Mouse (Mus musculus) heart, embryonic 16.5 days (tissue): ENCODE measurements around the gene Sprr2f. TPM values are rescaled to one million over a fixed set of nuclear protein-coding genes. Genes with fewer than 3 reads are reported as not detected.

Source experiments
- ATAC-seq: fragments of 200-750 bp; cut with Nextera tagmentation; replicated peaks from 2 replicates; pipeline ENCODE4 v1.8.0; 2017; ENCODE audit warnings: moderate number of reproducible peaks; ENCODE audit not compliant: insufficient read depth, low FRiP score; ENCODE audit errors: extremely low read depth
- H3K27ac ChIP-seq: fragments of 300-500 bp; sonication (generic); 2 replicates; pipeline ENCODE4 v1.5.1; 2014; ENCODE audit warnings: mild to moderate bottlenecking, low read length, control low read depth, moderate library complexity
- H3K27me3 ChIP-seq: fragments of 300-500 bp; sonication (generic); 2 replicates; pipeline ENCODE4 v1.6.1; 2014; ENCODE audit warnings: low read length, mixed read lengths; ENCODE audit not compliant: control insufficient read depth, insufficient read depth
- H3K36me3 ChIP-seq: fragments of 300-500 bp; sonication (generic); 2 replicates; pipeline ENCODE4 v1.6.1; 2014; ENCODE audit not compliant: control insufficient read depth, insufficient read depth
- H3K4me1 ChIP-seq: fragments of 300-500 bp; sonication (generic); 2 replicates; pipeline ENCODE4 v1.6.1; 2014; ENCODE audit warnings: low read length, mixed read lengths; ENCODE audit not compliant: control insufficient read depth, insufficient read depth
- H3K4me2 ChIP-seq: fragments of 300-500 bp; sonication (generic); 2 replicates; pipeline ENCODE4 v1.6.1; 2014; ENCODE audit warnings: low read depth, mild to moderate bottlenecking, control low read depth, low read length
- H3K4me3 ChIP-seq: fragments of 300-500 bp; sonication (generic); 2 replicates; pipeline ENCODE4 v1.5.1; 2014; ENCODE audit warnings: mild to moderate bottlenecking, control low read depth, low read length
- H3K9ac ChIP-seq: fragments of 300-500 bp; sonication (generic); 2 replicates; pipeline ENCODE4 v1.6.1; 2014; ENCODE audit warnings: low read length, control low read depth
- H3K9me3 ChIP-seq: fragments of 300-500 bp; sonication (generic); replicated peaks from 2 replicates; pipeline ENCODE4 v1.6.1; 2016; ENCODE audit warnings: low read length; ENCODE audit not compliant: control insufficient read depth
- WGBS: fragments of 180-500 bp; shearing (Covaris S2); extraction: QIAGEN DNeasy Blood & Tissue Kit; methylation state at CpG from one replicate; pipeline ENCODE4 v1.1.7; 2014; 5-methylcytosine and 5-hydroxymethylcytosine counted together
- polyA plus RNA-seq: library from polyadenylated mRNA; unstranded; fragments of >200 nt; fragmentation: Nextera tagmentation; extraction: Ambion mirVana; gene quantifications from 2 replicates; pipeline ENCODE4 v1.2.1, GENCODE M21; 2015

Gene Sprr2f
- polyA plus RNA-seq = 0.35 TPM in 1 of 2 replicates, not detected in the other

DNA sequence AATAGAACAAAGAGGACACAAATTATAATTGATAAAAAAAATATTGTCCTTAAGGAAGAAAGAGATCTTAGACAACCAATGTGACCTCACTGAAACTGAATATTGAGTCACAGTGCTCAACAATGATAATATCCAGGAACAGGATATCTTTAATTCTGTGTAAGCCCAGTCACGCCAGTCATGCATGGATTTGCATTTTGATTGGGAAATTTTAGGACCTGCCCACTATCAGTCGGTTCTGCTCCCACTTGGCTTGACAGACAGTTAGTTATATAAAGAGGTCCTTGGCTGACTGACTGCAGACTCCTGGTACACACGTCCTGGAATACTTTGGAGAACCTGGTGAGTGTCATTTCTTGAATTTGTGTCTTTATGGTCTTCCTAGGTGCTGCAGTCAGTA lies at the start of gene Sprr2f:
Gene Sprr2f (plus strand): TSS at position 301 of the 400 bp plus-strand sequence.
- Histone ChIP-seq H3K4me2 (no peak within 1 kb of the TSS), H3K4me1 (no peaks in the 10 kb centered on the region)
- 48% methylated on average over 3 of the region's 3 CpGs for WGBS

GRCm38 (mm10) chr3:92316320-92316719 lies 48.7 kb upstream of the Sprr2f start, which contains the start of gene Sprr2b:
TSS of gene Sprr2b (plus strand) at chr3:92316620.
- no peaks in the 10 kb centered on the region for H3K4me1 ChIP-seq
- H3K27ac ChIP-seq = no peak within 1 kb of the TSS
- H3K4me2 ChIP-seq = no peak within 1 kb of the TSS
- H3K27me3 ChIP-seq = no peaks in the 10 kb centered on the region
- H3K4me3 ChIP-seq = no peak within 1 kb of the TSS
- no peak for ATAC-seq
- no peaks in the 10 kb centered on the region for H3K9me3 ChIP-seq
- H3K36me3 ChIP-seq = no peaks in the 10 kb centered on the region
- no peak within 1 kb of the TSS for H3K9ac ChIP-seq
- 72% methylated on average over 2 of the region's 2 CpGs for WGBS

More for the DNA sequence above, at the start of gene Sprr2f:
- no peaks in the 10 kb centered on the region for H3K27me3 ChIP-seq
- H3K4me3 ChIP-seq = no peak within 1 kb of the TSS
- ATAC-seq = no peak
- no peaks in the 10 kb centered on the region for H3K36me3 ChIP-seq
- no peak within 1 kb of the TSS for H3K27ac ChIP-seq
- H3K9me3 ChIP-seq = no peaks in the 10 kb centered on the region
- no peak within 1 kb of the TSS for H3K9ac ChIP-seq

DNA sequence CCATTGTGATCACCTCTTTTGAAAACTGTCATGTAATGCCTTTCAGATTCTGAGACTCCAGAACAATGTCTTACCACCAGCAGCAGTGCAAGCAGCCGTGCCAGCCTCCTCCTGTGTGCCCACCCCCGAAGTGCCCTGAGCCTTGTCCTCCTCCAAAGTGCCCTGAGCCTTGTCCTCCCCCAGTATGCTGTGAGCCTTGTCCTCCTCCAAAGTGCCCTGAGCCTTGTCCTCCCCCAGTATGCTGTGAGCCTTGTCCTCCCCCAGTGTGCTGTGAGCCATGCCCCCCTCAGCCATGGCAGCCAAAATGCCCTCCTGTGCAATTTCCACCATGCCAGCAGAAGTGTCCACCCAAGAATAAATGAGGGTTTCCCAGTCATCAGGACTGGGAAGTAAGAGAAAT lies 47.6 kb upstream of the Sprr2f start:
- no peaks in the 10 kb centered on the region for H3K27me3 ChIP-seq
- H3K27ac ChIP-seq = no peak overlapping the region
- no peaks in the 10 kb centered on the region for H3K4me1 ChIP-seq
- H3K36me3 ChIP-seq = no peaks in the 10 kb centered on the region
- no peak for ATAC-seq
- WGBS = 78% methylated on average over 2 of the region's 2 CpGs
- H3K9me3 ChIP-seq = no peaks in the 10 kb centered on the region
- no peak overlapping the region for H3K4me3 ChIP-seq
- H3K4me2 ChIP-seq = no peak overlapping the region
- no peak overlapping the region for H3K9ac ChIP-seq

DNA sequence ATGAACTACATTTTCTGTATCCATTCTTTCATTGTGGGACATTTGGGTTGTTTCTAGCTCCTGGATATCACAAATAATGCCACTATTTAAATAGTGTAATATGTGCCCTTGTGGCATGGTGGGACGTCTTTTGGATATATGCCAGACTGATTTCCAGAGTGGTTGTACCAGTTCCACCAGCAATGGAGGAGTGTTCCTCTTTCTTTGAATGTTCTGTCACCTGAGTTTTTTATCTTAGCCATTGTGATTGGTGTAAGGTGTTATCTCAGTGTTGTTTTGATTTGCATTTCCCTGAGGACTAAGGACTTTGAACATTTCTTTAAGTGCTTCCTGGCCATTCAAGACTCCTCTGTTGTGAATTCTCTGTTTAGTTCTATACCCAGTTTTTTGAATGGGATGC lies 28.7 kb upstream of the Sprr2f start:
- no peak overlapping the region for H3K4me3 ChIP-seq
- no peak overlapping the region for H3K27ac ChIP-seq
- H3K4me2 ChIP-seq = no peak overlapping the region
- H3K27me3 ChIP-seq = no peaks in the 10 kb centered on the region
- WGBS = 59% methylated on average over 1 of the region's 1 CpGs
- no peaks in the 10 kb centered on the region for H3K4me1 ChIP-seq
- no peaks in the 10 kb centered on the region for H3K9me3 ChIP-seq
- H3K36me3 ChIP-seq = no peaks in the 10 kb centered on the region
- ATAC-seq = no peak
- H3K9ac ChIP-seq = no peak overlapping the region

DNA sequence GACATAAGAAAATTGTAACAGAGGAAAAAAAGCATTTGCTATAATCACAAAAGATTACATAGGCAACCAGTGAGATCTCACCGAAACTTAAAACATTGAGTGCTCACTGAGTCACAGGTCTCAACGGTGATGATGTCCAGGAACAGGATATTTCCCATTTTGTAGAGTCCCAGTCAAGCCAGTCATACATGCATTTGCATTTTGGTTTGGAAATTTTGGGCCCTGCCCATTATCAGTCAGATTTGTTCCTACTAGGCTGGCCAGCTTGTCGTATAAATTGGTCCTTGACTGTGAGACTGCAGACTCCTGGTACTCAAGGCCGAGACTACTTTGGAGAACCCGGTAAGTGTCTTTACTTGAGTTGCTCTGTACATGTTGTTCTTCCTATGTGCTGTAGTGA lies 26.1 kb upstream of the Sprr2f start, which contains the start of gene Sprr2d:
Gene Sprr2d (plus strand): TSS at position 301 of the 400 bp plus-strand sequence.
- Histone ChIP-seq H3K9ac (no peak within 1 kb of the TSS), H3K4me3 (no peak within 1 kb of the TSS), H3K36me3 (no peaks in the 10 kb centered on the region), H3K4me2 (no peak within 1 kb of the TSS), H3K27me3 (no peaks in the 10 kb centered on the region), H3K9me3 (no peaks in the 10 kb centered on the region), H3K4me1 (no peaks in the 10 kb centered on the region), H3K27ac (no peak within 1 kb of the TSS)
- ATAC-seq = no peak
- WGBS = 82% methylated on average over 5 of the region's 5 CpGs

DNA sequence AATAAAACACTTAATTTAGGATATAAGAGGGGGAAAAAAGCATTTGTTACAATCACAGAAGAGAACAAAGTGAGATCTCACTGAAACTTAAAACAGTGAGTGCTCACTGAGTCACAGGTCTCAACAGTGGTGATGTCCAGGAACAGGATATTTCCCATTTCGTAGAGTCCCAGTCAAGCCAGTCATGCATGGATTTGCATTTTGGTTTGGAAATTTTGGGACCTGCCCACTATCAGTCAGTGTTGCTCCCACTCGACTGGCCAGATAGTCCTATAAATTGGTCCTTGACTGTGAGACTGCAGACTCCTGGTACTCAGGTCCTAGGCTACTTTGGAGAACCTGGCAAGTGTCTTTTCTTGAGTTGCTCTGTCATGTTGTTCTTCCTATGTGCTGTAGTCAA lies 13.1 kb upstream of the Sprr2f start, which contains the start of gene Sprr2e:
Gene Sprr2e (plus strand): TSS at position 301 of the 400 bp plus-strand sequence.
- no peaks in the 10 kb centered on the region for H3K36me3 ChIP-seq
- no peaks in the 10 kb centered on the region for H3K27me3 ChIP-seq
- no peak for ATAC-seq
- no peak within 1 kb of the TSS for H3K4me3 ChIP-seq
- no peak within 1 kb of the TSS for H3K4me2 ChIP-seq
- no peaks in the 10 kb centered on the region for H3K4me1 ChIP-seq
- 70% methylated on average over 2 of the region's 2 CpGs for WGBS
- H3K9ac ChIP-seq = no peak within 1 kb of the TSS
- no peak within 1 kb of the TSS for H3K27ac ChIP-seq
- H3K9me3 ChIP-seq = no peaks in the 10 kb centered on the region

DNA sequence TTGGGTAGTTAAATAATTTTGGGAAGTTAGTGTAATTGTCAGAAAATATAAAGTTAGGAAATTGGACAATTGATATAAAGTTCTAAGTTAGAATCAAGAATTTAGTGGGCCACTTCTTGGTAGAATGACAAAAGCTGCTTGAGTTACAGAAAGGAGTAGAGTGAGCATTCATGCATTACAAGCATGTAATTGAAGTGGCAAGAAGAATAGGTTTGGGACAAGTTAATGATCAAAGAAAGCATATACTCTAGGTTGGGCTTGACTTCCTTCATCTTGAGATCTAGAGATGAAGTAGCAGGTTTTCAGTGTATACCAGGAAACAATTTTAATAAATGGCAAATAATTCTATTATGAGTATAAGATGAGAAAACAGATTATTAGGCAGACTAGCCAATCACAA lies 3.4 kb upstream of the Sprr2f start:
- H3K9me3 ChIP-seq = no peaks in the 10 kb centered on the region
- no peak overlapping the region for H3K9ac ChIP-seq
- no peak overlapping the region for H3K27ac ChIP-seq
- no peak overlapping the region for H3K4me2 ChIP-seq
- no peak for ATAC-seq
- H3K4me3 ChIP-seq = no peak overlapping the region
- no peaks in the 10 kb centered on the region for H3K36me3 ChIP-seq
- H3K4me1 ChIP-seq = no peaks in the 10 kb centered on the region
- H3K27me3 ChIP-seq = no peaks in the 10 kb centered on the region

GRCm38 (mm10) chr3:92373613-92374012 lies 8.6 kb downstream of the Sprr2f start:
- Histone ChIP-seq H3K27me3 (no peaks in the 10 kb centered on the region), H3K9ac (no peak overlapping the region), H3K4me2 (no peak overlapping the region), H3K9me3 (no peaks in the 10 kb centered on the region), H3K4me1 (no peaks in the 10 kb centered on the region), H3K4me3 (no peak overlapping the region), H3K36me3 (no peaks in the 10 kb centered on the region), H3K27ac (no peak overlapping the region)
- WGBS = 67% methylated on average over 2 of the region's 2 CpGs
- ATAC-seq = no peak

GRCm38 (mm10) chr3:92385385-92385784 lies 20.4 kb downstream of the Sprr2f start, which contains the start of gene Sprr2h:
TSS of gene Sprr2h (plus strand) at chr3:92385685.
- no peak within 1 kb of the TSS for H3K27ac ChIP-seq
- WGBS = 63% methylated on average over 1 of the region's 1 CpGs
- H3K27me3 ChIP-seq = no peaks in the 10 kb centered on the region
- ATAC-seq = no peak
- no peak within 1 kb of the TSS for H3K4me2 ChIP-seq
- no peaks in the 10 kb centered on the region for H3K36me3 ChIP-seq
- H3K9me3 ChIP-seq = no peaks in the 10 kb centered on the region
- H3K4me3 ChIP-seq = no peak within 1 kb of the TSS
- H3K4me1 ChIP-seq = no peaks in the 10 kb centered on the region
- no peak within 1 kb of the TSS for H3K9ac ChIP-seq
